Mouse (Mus musculus): ENCODE results near the gene Pard3.

DNA sequence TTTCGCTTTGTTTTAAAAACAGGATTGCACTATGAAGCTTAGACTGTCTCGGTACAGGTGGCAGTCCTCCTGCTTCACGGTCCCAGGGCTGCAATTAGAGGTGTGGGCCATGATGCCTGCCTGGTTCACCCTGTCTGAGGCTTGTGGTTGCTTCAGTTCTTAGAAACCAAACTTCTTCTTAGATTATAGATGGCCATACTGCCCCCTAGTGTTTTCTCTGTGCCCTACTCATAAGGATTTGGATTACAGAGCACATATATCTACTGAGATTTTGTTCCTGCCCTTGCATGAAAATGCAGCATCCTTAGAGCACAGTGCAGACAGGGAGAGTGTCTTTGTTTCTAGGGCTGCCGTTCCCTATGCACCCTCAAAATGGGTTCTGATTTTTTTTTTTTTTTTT, 114.9 kb downstream of the Pard3 start:
- TF ChIP-seq CTCF (IDR thresholded peaks at IDR 0.05; ENCODE audit: borderline replicate concordance, extremely low read depth, insufficient read depth, insufficient read length) (peak; percentile 44; the same call in 1 of the 2 replicates), POLR2A (IDR thresholded peaks at IDR 0.05; ENCODE audit: borderline replicate concordance, extremely low read depth, insufficient read depth, insufficient read length, poor library complexity, severe bottlenecking) (no peak)
